17 mouse cellular contexts compared by ENCODE assay signal in the genomic region with DNA sequence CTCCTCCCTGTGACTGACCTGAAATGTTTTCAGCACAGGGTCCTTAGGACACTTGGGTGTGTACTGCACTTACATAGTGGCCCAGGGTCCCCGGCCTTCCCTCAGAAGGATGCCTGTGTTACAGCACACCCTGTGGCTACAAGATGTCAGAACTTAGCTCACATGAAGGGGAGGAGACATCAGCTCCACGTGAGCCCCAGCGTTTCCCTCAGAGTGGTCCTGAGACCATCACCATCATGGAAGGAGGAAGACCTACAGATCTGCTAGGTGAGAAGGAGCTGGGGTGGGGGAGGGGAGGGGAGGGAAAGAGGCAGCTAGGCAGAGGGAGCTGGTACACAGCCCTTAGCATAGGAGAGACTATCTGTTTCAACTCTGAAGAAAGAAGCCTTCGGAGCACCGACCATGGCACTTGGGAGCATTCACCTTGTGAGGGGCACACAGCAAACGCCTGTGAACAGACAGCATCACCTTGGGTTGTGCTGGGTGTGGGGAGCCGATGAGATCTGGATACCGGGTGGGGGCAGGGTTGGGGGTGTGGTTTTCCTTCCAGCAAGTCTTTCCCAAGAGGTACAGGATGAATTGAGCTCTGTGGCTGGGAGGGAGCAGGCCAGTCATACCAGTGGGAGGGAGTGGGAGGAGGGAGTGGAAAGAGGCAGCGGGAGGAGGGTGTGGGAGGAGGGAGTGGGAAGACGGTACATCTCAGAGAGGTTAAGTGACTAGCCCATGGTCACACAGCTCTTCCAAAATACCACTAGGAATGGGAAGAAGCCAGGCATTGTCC.
A peak's percentile ranks its signal among the peaks of the same experiment; 100 is the strongest.
DNase-seq lines count a peak whose midpoint lies in the region; ATAC-seq lines count a peak whose summit lies in the region.
"Had no signal": no experiment of that assay in that cellular context is flagged by ENCODE, and none has a peak within 500 bp of the region (broad histone marks: within the 10 kb centered on the region; RNA-seq: fewer than 3 reads in every experiment).

No protein-coding gene starts in this region.

- H3K9me3 ChIP-seq in kidney, embryonic 15.5 days (replicated peaks): no peaks in the 10 kb centered on the region
- H3K9me3 ChIP-seq in midbrain, embryonic 16.5 days (replicated peaks; ENCODE audit: control insufficient read depth, low read length, poor library complexity, severe bottlenecking): no peaks in the 10 kb centered on the region
- H3K9me3 ChIP-seq in midbrain, embryonic 15.5 days: no peaks in the 10 kb centered on the region
- no peaks in the 10 kb centered on the region for H3K9me3 ChIP-seq in embryonic facial prominence, embryonic 12.5 days
- H3K9me3 ChIP-seq in liver, embryonic 13.5 days (replicated peaks): no peaks in the 10 kb centered on the region
- H3K9me3 ChIP-seq: G1E; heart, embryonic 13.5 days; limb, embryonic 10.5 days had no signal

- H3K4me1 ChIP-seq in kidney, embryonic 15.5 days: peaks cover 23% of the 10 kb centered on the region
- no peaks in the 10 kb centered on the region for H3K4me1 ChIP-seq in midbrain, embryonic 16.5 days (ENCODE audit: control insufficient read depth, insufficient read depth, low read length)
- no peaks in the 10 kb centered on the region for H3K4me1 ChIP-seq in midbrain, embryonic 15.5 days
- peaks cover 4% of the 10 kb centered on the region; the same call in 1 of the 2 replicates for H3K4me1 ChIP-seq in embryonic facial prominence, embryonic 12.5 days
- H3K4me1 ChIP-seq in liver, embryonic 13.5 days (replicated peaks): peaks cover 22% of the 10 kb centered on the region

- ATAC-seq in kidney, embryonic 15.5 days (replicated peaks; ENCODE audit: low FRiP score): 0 out of 2 replicates have a peak, but pooled peaks have one; percentile 15
- 0 out of 2 replicates have a peak, but pooled peaks have one; percentile 14 for ATAC-seq in midbrain, embryonic 16.5 days
- ATAC-seq in midbrain, embryonic 15.5 days (replicated peaks): no peak
- 0 out of 2 replicates have a peak, but pooled peaks have one; percentile 15 for ATAC-seq in embryonic facial prominence, embryonic 12.5 days (ENCODE audit: insufficient number of reproducible peaks, insufficient read depth, low FRiP score, low TSS enrichment)
- peak; percentile 55 for ATAC-seq in liver, embryonic 13.5 days (ENCODE audit: low read depth)
- ATAC-seq: forebrain, embryonic 16.5 days had no signal

- H3K36me3 ChIP-seq in kidney, embryonic 15.5 days: no peaks in the 10 kb centered on the region
- no peaks in the 10 kb centered on the region for H3K36me3 ChIP-seq in midbrain, embryonic 16.5 days (ENCODE audit: control insufficient read depth, insufficient read depth, low read length)
- H3K36me3 ChIP-seq in midbrain, embryonic 15.5 days (replicated peaks): no peaks in the 10 kb centered on the region
- no peaks in the 10 kb centered on the region for H3K36me3 ChIP-seq in embryonic facial prominence, embryonic 12.5 days
- no peaks in the 10 kb centered on the region for H3K36me3 ChIP-seq in liver, embryonic 13.5 days
- H3K36me3 ChIP-seq: G1E; heart, embryonic 13.5 days; limb, embryonic 10.5 days had no signal

- WGBS in kidney, embryonic 15.5 days: 38% methylated on average over 10 of the region's 10 CpGs
- WGBS in midbrain, embryonic 16.5 days: 64% methylated on average over 10 of the region's 10 CpGs
- 61% methylated on average over 10 of the region's 10 CpGs for WGBS in midbrain, embryonic 15.5 days
- 50% methylated on average over 10 of the region's 10 CpGs for WGBS in embryonic facial prominence, embryonic 12.5 days
- 25% methylated on average over 10 of the region's 10 CpGs for WGBS in liver, embryonic 13.5 days (ENCODE audit: insufficient replicate concordance)

- H3K27ac ChIP-seq in kidney, embryonic 15.5 days: peak overlapping the region; percentile 48
- H3K27ac ChIP-seq in midbrain, embryonic 16.5 days (ENCODE audit: low read length): no peak overlapping the region
- H3K27ac ChIP-seq in midbrain, embryonic 15.5 days: no peak overlapping the region
- H3K27ac ChIP-seq in embryonic facial prominence, embryonic 12.5 days: no peak overlapping the region
- H3K27ac ChIP-seq in liver, embryonic 13.5 days: peak overlapping the region; percentile 25; the same call in 1 of the 2 replicates
- H3K27ac ChIP-seq: heart, embryonic 13.5 days; left cerebral cortex, adult 2 months had no signal

- no peaks in the 10 kb centered on the region for H3K27me3 ChIP-seq in kidney, embryonic 15.5 days
- no peaks in the 10 kb centered on the region for H3K27me3 ChIP-seq in midbrain, embryonic 16.5 days (ENCODE audit: control insufficient read depth, insufficient read depth, low read depth, low read length)
- H3K27me3 ChIP-seq in midbrain, embryonic 15.5 days (replicated peaks): no peaks in the 10 kb centered on the region
- no peaks in the 10 kb centered on the region for H3K27me3 ChIP-seq in embryonic facial prominence, embryonic 12.5 days
- 0 out of 2 replicates have a peak, but pooled peaks cover 2% of the 10 kb centered on the region for H3K27me3 ChIP-seq in liver, embryonic 13.5 days

- H3K4me2 ChIP-seq in kidney, embryonic 15.5 days: no peak overlapping the region
- H3K4me2 ChIP-seq in midbrain, embryonic 16.5 days (ENCODE audit: low read length): no peak overlapping the region
- H3K4me2 ChIP-seq in midbrain, embryonic 15.5 days: no peak overlapping the region
- H3K4me2 ChIP-seq in embryonic facial prominence, embryonic 12.5 days (replicated peaks): no peak overlapping the region
- peak overlapping the region; percentile 23; the same call in 1 of the 2 replicates for H3K4me2 ChIP-seq in liver, embryonic 13.5 days
- H3K4me2 ChIP-seq: heart, embryonic 13.5 days had no signal

- no peak overlapping the region for H3K9ac ChIP-seq in kidney, embryonic 15.5 days
- H3K9ac ChIP-seq in midbrain, embryonic 16.5 days (ENCODE audit: low read depth, low read length): no peak overlapping the region
- H3K9ac ChIP-seq in midbrain, embryonic 15.5 days: no peak overlapping the region
- H3K9ac ChIP-seq in embryonic facial prominence, embryonic 12.5 days: no peak overlapping the region
- H3K9ac ChIP-seq in liver, embryonic 13.5 days: no peak overlapping the region
- H3K9ac ChIP-seq: heart, embryonic 13.5 days had no signal

- DNase-seq in kidney, postnatal 14 days: no peak
- DNase-seq in liver, embryonic 13.5 days: no peak
- no peak for DNase-seq in layer of hippocampus, postnatal 10 days (ENCODE audit: low spot score in 2 of 2)
- no peak for DNase-seq in left cerebral cortex, adult 11 months (ENCODE audit: low spot score)
- DNase-seq: cerebellum, adult 11-12 months; cerebellum, postnatal 36 days; heart, adult 11 months; heart, postnatal 36 days had no signal

- no peak overlapping the region for H3K4me3 ChIP-seq in kidney, embryonic 15.5 days (replicated peaks)
- no peak overlapping the region for H3K4me3 ChIP-seq in midbrain, embryonic 16.5 days (ENCODE audit: low read depth, low read length)
- H3K4me3 ChIP-seq in midbrain, embryonic 15.5 days: no peak overlapping the region
- H3K4me3 ChIP-seq in embryonic facial prominence, embryonic 12.5 days: no peak overlapping the region
- no peak overlapping the region for H3K4me3 ChIP-seq in liver, embryonic 13.5 days (replicated peaks)
- H3K4me3 ChIP-seq: heart, embryonic 13.5 days; left cerebral cortex, adult 2 months; limb, embryonic 10.5 days had no signal

Comparison
In these comparisons a context has a peak if more than half of its experiments do, and no peak if none do; other contexts are left out.
1. H3K27ac ChIP-seq: peak in kidney, embryonic 15.5 days (single experiment) and liver, embryonic 13.5 days (single experiment); none in midbrain, embryonic 16.5 days (single experiment), midbrain, embryonic 15.5 days (single experiment) and embryonic facial prominence, embryonic 12.5 days (single experiment).